Mouse (Mus musculus) kidney, embryonic 15.5 days (tissue): ENCODE measurements at regions not wholly inside any gene's neighbourhood (a gene's known extent, or its start where the extent isn't known, plus 50 kb on each side); places are given as distances from the start of the nearest gene placed in this dataset.
A peak's percentile ranks its signal among the peaks of the same experiment; 100 is the strongest.

Source experiments
- ATAC-seq: fragments of 200-750 bp; cut with Nextera tagmentation; replicated peaks from 2 replicates; pipeline ENCODE4 v1.8.0; 2017; ENCODE audit warnings: moderate TSS enrichment; ENCODE audit not compliant: low FRiP score
- H3K27ac ChIP-seq: fragments of 300-500 bp; sonication (generic); 2 replicates; pipeline ENCODE4 v1.5.1; 2015; ENCODE audit warnings: mild to moderate bottlenecking, inconsistent platforms
- H3K27me3 ChIP-seq: fragments of 300-500 bp; sonication (generic); 2 replicates; pipeline ENCODE4 v1.6.1; 2015; ENCODE audit warnings: inconsistent platforms
- H3K36me3 ChIP-seq: fragments of 300-500 bp; sonication (generic); 2 replicates; pipeline ENCODE4 v1.6.1; 2015; ENCODE audit warnings: inconsistent platforms
- H3K4me1 ChIP-seq: fragments of 300-500 bp; sonication (generic); 2 replicates; pipeline ENCODE4 v1.6.1; 2015; ENCODE audit warnings: inconsistent platforms
- H3K4me2 ChIP-seq: fragments of 300-500 bp; sonication (generic); 2 replicates; pipeline ENCODE4 v1.6.1; 2015; ENCODE audit warnings: moderate library complexity, mild to moderate bottlenecking, inconsistent platforms
- H3K4me3 ChIP-seq: fragments of 300-500 bp; sonication (generic); replicated peaks from 2 replicates; pipeline ENCODE4 v1.5.1; 2015; ENCODE audit warnings: mild to moderate bottlenecking, inconsistent platforms
- H3K9ac ChIP-seq: fragments of 300-500 bp; sonication (generic); 2 replicates; pipeline ENCODE4 v1.6.1; 2015; ENCODE audit warnings: mild to moderate bottlenecking, inconsistent platforms
- H3K9me3 ChIP-seq: fragments of 300-500 bp; sonication (generic); replicated peaks from 2 replicates; pipeline ENCODE4 v1.6.1; 2016; ENCODE audit warnings: inconsistent platforms
- WGBS: fragments of 180-500 bp; shearing (Covaris S2); methylation state at CpG from one replicate; pipeline ENCODE4 v1.1.7; 2015; ENCODE audit warnings: mixed read lengths; 5-methylcytosine and 5-hydroxymethylcytosine counted together

GRCm38 (mm10) chr4:84191303-84191702, 483.8 kb downstream of the Bnc2 start:
- Histone ChIP-seq H3K27me3 (no peaks in the 10 kb centered on the region), H3K9ac (no peak overlapping the region), H3K9me3 (no peaks in the 10 kb centered on the region), H3K4me2 (no peak overlapping the region), H3K36me3 (no peaks in the 10 kb centered on the region), H3K4me3 (no peak overlapping the region), H3K4me1 (peaks cover 19% of the 10 kb centered on the region), H3K27ac (no peak overlapping the region)
- ATAC-seq, result no peak
- 85% methylated on average over 2 of the region's 2 CpGs for WGBS

DNA sequence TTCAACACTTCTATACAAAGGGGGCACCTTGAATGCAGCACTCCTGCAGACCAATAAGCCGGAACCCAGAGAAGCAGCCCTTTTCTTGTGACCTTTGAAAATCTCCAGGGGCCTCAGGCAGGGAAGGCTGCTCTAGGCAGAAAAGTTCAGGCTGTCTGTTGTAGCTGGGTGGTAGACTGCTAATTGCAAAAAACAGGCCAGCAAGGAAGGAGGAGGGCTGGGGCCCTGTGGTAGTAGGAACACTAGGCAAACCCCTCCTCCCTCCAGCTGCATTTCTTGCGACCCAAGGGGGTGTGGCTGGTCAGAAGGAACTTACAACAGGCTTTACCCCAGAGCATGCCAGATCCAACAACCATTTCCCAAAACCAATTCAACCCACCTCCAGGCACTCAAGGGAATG, 482.8 kb downstream of the Bnc2 start:
- WGBS, result 69% methylated on average over 2 of the region's 2 CpGs
- H3K9ac ChIP-seq, result no peak overlapping the region
- H3K4me2 ChIP-seq, result no peak overlapping the region
- no peak for ATAC-seq
- H3K27ac ChIP-seq, result no peak overlapping the region
- H3K27me3 ChIP-seq, result no peaks in the 10 kb centered on the region
- H3K9me3 ChIP-seq, result no peaks in the 10 kb centered on the region
- no peak overlapping the region for H3K4me3 ChIP-seq
- H3K4me1 ChIP-seq, result peaks cover 16% of the 10 kb centered on the region
- H3K36me3 ChIP-seq, result no peaks in the 10 kb centered on the region

GRCm38 (mm10) chr4:84196732-84197131, 478.3 kb downstream of the Bnc2 start:
- ATAC-seq, result no peak
- H3K4me2 ChIP-seq, result no peak overlapping the region
- H3K27ac ChIP-seq, result no peak overlapping the region
- H3K9ac ChIP-seq, result no peak overlapping the region
- no peaks in the 10 kb centered on the region for H3K36me3 ChIP-seq
- no peaks in the 10 kb centered on the region for H3K9me3 ChIP-seq
- no peaks in the 10 kb centered on the region for H3K27me3 ChIP-seq
- WGBS, result 86% methylated on average over 2 of the region's 2 CpGs
- peaks cover 12% of the 10 kb centered on the region for H3K4me1 ChIP-seq
- H3K4me3 ChIP-seq, result no peak overlapping the region

DNA sequence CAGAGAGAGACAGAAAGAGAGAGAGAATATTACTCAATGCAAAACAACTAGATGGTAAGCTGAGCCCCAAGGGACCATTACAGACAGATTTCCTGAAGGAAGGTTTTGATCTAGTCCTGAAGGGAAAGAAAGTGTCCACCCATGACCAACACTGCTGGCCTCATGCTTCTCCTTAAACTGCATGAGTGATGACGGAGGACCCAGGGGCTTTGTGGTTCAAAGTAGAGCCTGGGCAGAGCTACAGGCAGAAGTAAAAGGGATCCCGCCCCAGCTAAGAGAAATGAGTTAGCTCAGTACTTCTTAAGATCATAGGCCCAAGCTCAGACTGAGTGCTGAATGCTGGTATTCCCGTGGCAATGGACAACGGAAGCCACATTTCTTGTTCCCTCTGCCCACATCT, 476.9 kb downstream of the Bnc2 start:
- ATAC-seq, result no peak
- Histone ChIP-seq H3K36me3 (no peaks in the 10 kb centered on the region), H3K4me3 (no peak overlapping the region), H3K4me1 (peaks cover 24% of the 10 kb centered on the region), H3K4me2 (no peak overlapping the region), H3K27me3 (no peaks in the 10 kb centered on the region), H3K27ac (no peak overlapping the region), H3K9ac (no peak overlapping the region), H3K9me3 (no peaks in the 10 kb centered on the region)
- 86% methylated on average over 4 of the region's 4 CpGs for WGBS

DNA sequence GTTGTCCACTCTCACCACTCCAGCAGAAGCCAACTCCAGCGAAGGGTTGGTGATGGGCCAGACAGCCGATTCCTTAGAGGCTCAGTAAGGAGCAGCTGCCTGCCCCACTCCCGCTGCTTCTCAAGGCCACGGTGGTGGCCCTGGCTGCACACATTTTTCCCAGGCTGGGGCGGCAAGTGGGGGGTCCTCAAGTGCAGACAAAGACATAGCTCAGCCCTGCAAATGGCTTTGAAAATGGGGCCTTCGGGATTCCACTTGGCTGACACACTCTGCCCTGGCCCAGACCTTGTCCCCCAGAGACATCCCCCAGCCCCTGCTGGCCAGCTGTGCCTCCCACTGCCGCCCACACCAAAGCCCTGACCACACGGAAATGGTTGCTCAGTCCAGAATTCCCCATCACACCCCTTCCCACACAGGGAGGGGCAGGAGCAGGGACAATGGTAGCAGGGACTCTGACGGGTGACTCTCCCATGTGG, 475.9 kb downstream of the Bnc2 start:
- ATAC-seq, result peak; percentile 66
- Histone ChIP-seq H3K4me3 (no peak overlapping the region), H3K27ac (peak overlapping the region; percentile 10; the same call in 1 of the 2 replicates), H3K4me2 (no peak overlapping the region), H3K4me1 (peaks cover 32% of the 10 kb centered on the region), H3K9ac (no peak overlapping the region), H3K36me3 (no peaks in the 10 kb centered on the region), H3K9me3 (no peaks in the 10 kb centered on the region), H3K27me3 (no peaks in the 10 kb centered on the region)
- WGBS, result 45% methylated on average over 9 of the region's 9 CpGs

GRCm38 (mm10) chr4:84201001-84201400, 474.1 kb downstream of the Bnc2 start:
- no peak overlapping the region for H3K4me3 ChIP-seq
- H3K27me3 ChIP-seq, result no peaks in the 10 kb centered on the region
- no peaks in the 10 kb centered on the region for H3K36me3 ChIP-seq
- ATAC-seq, result no peak
- no peaks in the 10 kb centered on the region for H3K9me3 ChIP-seq
- WGBS, result 66% methylated on average over 3 of the region's 3 CpGs
- no peak overlapping the region for H3K9ac ChIP-seq
- H3K4me2 ChIP-seq, result no peak overlapping the region
- H3K4me1 ChIP-seq, result peaks cover 32% of the 10 kb centered on the region
- H3K27ac ChIP-seq, result no peak overlapping the region

DNA sequence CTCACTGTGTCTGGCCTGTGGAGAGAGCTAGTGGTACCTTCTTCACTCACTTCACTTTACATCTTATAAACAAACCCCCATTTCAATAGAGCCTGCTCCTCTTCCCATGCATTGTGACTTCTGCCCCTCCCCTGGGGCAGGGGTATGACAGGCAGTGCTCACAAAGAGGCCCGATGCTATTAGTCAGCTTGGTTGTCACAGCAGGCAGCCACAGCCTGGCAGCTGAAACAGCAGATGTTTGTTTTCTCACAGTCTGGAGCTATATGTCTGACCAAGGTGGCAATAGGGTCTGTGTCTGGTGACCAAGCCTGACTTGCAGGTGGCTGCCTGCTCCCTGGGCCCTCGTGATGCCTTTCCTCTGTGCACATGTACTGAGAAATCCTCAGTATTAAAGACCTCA, 472.8 kb downstream of the Bnc2 start:
- 21% methylated on average over 2 of the region's 2 CpGs for WGBS
- H3K4me3 ChIP-seq, result no peak overlapping the region
- peaks cover 32% of the 10 kb centered on the region for H3K4me1 ChIP-seq
- H3K4me2 ChIP-seq, result no peak overlapping the region
- H3K9me3 ChIP-seq, result no peaks in the 10 kb centered on the region
- H3K36me3 ChIP-seq, result no peaks in the 10 kb centered on the region
- H3K9ac ChIP-seq, result no peak overlapping the region
- no peak overlapping the region for H3K27ac ChIP-seq
- no peak for ATAC-seq
- no peaks in the 10 kb centered on the region for H3K27me3 ChIP-seq

DNA sequence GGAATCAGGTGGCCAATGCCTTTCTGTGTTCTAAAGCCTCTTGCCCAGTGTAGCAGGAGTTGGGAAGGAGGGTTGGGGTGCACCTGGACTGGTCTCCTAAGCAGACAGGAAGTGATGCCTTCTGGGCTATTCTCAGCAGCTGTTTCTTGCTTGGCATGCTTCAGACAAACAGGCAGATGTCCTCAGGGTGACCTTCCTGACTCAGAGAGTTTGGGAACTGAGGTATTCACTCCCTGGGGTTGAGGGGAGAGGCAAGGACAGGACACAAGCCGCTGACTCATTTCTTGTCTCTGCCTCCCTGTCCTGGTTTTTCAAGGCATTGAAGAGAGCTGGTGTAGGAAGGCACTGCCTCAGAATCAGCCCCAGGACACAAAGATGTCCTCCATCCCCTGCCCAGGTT, 471.4 kb downstream of the Bnc2 start:
- Histone ChIP-seq H3K27me3 (no peaks in the 10 kb centered on the region), H3K9me3 (no peaks in the 10 kb centered on the region), H3K36me3 (no peaks in the 10 kb centered on the region), H3K27ac (no peak overlapping the region), H3K9ac (no peak overlapping the region), H3K4me1 (peaks cover 31% of the 10 kb centered on the region), H3K4me2 (no peak overlapping the region), H3K4me3 (no peak overlapping the region)
- no peak for ATAC-seq
- 50% methylated on average over 1 of the region's 1 CpGs for WGBS

DNA sequence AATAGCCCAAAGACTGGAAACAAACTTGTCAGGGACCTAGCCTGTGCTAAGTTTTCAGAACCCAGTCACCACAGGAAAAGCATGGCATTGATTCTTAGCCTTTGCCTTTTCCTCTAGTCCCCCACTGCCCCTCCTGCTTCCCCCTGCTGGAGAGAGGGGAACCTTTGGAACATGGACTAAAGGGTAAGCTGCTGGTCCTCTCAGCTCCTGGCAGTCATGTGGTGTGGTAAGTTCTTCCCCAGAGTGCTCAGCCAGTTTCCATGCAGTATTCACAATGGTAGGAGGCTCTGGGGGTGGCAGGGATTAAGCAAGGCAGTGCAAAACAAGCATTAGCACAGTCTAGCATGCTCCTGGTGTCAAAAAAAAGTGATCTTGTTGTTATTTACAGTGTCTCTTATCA, 470.3 kb downstream of the Bnc2 start:
- peaks cover 20% of the 10 kb centered on the region for H3K4me1 ChIP-seq
- no peak for ATAC-seq
- no peaks in the 10 kb centered on the region for H3K36me3 ChIP-seq
- H3K27ac ChIP-seq, result no peak overlapping the region
- H3K27me3 ChIP-seq, result no peaks in the 10 kb centered on the region
- H3K9me3 ChIP-seq, result no peaks in the 10 kb centered on the region
- no peak overlapping the region for H3K4me2 ChIP-seq
- no peak overlapping the region for H3K9ac ChIP-seq
- H3K4me3 ChIP-seq, result no peak overlapping the region

DNA sequence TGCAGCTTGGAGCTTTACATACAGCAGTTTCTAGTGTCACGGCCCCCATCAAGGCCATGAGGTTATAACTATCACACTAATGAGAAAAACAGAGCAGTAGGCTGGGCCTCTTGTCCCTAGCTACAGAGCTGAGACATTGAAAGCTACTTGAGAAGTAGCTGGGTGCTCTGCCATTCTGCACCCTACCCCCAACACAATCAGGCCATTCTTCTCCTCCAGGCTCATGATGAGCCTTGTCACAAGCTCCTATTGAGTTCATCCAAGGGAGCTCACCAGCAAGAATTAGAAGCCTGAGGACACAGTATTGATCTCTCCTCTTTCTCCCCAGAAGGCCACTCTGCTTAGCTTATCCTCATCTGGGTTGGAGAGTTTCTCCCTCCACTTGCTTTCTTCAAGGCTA, 466.9 kb downstream of the Bnc2 start:
- Histone ChIP-seq H3K9me3 (no peaks in the 10 kb centered on the region), H3K27me3 (no peaks in the 10 kb centered on the region), H3K36me3 (no peaks in the 10 kb centered on the region), H3K27ac (no peak overlapping the region), H3K4me3 (no peak overlapping the region), H3K9ac (no peak overlapping the region), H3K4me1 (0 out of 2 replicates have a peak, but pooled peaks cover 8% of the 10 kb centered on the region), H3K4me2 (no peak overlapping the region)
- no peak for ATAC-seq
- WGBS, result 59% methylated on average over 1 of the region's 1 CpGs

DNA sequence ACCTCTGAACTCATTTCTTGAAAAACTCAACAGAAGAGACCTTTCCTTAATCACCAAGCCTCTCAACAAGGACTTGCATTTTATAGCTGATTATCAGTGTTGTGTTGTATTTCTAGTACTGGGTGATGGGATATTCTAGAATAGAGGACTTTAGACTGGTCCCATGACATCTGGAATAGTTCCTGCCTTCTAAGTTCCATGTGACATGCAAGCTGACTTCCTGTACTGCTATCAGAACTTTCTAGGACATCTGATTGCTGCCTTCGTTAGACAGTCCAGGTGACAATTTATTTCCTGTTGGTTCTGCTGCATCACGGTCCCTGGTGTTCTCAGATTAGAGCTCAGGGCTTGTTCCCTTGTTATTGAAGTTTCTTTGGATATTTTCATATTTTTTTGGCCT, 465.5 kb downstream of the Bnc2 start:
- 80% methylated on average over 2 of the region's 2 CpGs for WGBS
- Histone ChIP-seq H3K4me3 (no peak overlapping the region), H3K27me3 (no peaks in the 10 kb centered on the region), H3K36me3 (no peaks in the 10 kb centered on the region), H3K9ac (no peak overlapping the region), H3K9me3 (no peaks in the 10 kb centered on the region), H3K4me1 (no peaks in the 10 kb centered on the region), H3K4me2 (no peak overlapping the region), H3K27ac (no peak overlapping the region)
- no peak for ATAC-seq

DNA sequence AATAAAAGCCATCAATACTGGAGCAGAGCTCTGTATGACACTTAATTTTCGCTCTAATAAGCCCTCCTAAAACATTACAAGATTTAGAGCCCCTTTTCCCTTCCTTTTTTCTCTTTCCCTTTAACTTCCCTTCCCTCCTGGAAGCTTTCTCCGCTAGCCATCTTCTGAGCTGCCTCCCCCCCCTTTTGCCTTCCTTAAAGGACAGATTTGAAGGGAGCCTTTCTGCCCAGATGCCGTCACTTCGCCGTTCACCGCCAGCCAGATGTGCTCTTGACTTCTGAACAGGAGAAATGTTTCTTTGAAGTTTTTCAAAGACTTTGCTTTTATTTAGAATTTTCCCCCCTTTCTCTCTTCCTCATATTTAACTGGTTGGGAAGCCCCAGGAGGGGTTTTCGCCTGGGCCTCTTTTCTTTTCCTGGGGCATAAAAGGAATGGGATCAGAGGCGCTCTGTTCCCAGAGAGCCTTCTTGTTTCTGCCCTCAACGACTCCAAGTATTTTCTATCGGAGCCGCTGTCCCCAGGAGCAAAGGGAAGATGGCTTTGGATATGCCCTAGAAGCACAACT, 463.7 kb downstream of the Bnc2 start:
- no peak for ATAC-seq
- Histone ChIP-seq H3K27me3 (no peaks in the 10 kb centered on the region), H3K4me1 (no peaks in the 10 kb centered on the region), H3K9ac (no peak overlapping the region), H3K9me3 (no peaks in the 10 kb centered on the region), H3K4me3 (no peak overlapping the region), H3K4me2 (no peak overlapping the region), H3K36me3 (no peaks in the 10 kb centered on the region), H3K27ac (no peak overlapping the region)
- WGBS, result 62% methylated on average over 11 of the region's 11 CpGs

DNA sequence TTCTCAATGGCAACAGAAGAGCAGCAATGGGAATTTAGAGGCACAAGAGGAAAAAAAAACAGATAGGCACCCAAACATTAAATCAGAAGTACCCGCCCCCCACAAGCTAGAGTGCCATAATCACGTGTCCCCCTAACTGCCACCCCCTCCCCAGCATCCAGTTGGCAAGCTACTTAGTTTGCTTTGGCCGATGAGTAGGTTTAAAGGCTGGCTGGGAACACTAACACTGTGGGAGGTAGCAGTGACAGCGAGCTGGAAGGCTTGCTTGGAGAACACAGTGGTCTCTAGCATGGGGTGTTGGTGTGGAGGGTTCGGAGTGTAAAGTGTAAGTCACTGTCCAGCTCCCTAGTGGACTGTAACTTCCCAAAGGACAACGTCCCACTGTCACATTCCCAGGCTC, 463.1 kb downstream of the Bnc2 start:
- ATAC-seq, result no peak
- Histone ChIP-seq H3K9me3 (no peaks in the 10 kb centered on the region), H3K9ac (no peak overlapping the region), H3K27ac (no peak overlapping the region), H3K36me3 (no peaks in the 10 kb centered on the region), H3K4me1 (no peaks in the 10 kb centered on the region), H3K27me3 (no peaks in the 10 kb centered on the region), H3K4me2 (no peak overlapping the region), H3K4me3 (no peak overlapping the region)
- WGBS, result 60% methylated on average over 6 of the region's 6 CpGs
